Mouse (Mus musculus) testis, postnatal 14 days (tissue): ENCODE measurements around the gene Slc27a1.
A peak's percentile ranks its signal among the peaks of the same experiment; 100 is the strongest.

Source experiments
- DNase-seq: peaks from one replicate; pipeline ENCODE4 v3.0.0; 2021; ENCODE audit warnings: low spot score

The Slc27a1 gene

GRCm38 (mm10) chr8:71588762-71589161 lies 20.1 kb downstream of the Slc27a1 start:
- DNase-seq, result no peak

GRCm38 (mm10) chr8:71591017-71591416 lies 22.3 kb downstream of the Slc27a1 start:
- DNase-seq, result no peak

- DNase-seq, result peak; percentile 93
Measured at GRCm38 (mm10) chr8:71591471-71592373, 23.0 kb downstream of the Slc27a1 start, which contains the start of gene Pgls. Gene Pgls, plus strand, starts transcription at chr8:71592176.

- peak; percentile 83 for DNase-seq
Measured at GRCm38 (mm10) chr8:71592374-71593170, 23.9 kb downstream of the Slc27a1 start.

GRCm38 (mm10) chr8:71593556-71594323 lies 25.1 kb downstream of the Slc27a1 start:
- DNase-seq, result no peak

GRCm38 (mm10) chr8:71594324-71594722 lies 25.6 kb downstream of the Slc27a1 start:
- no peak for DNase-seq

GRCm38 (mm10) chr8:71595862-71596261 lies 27.2 kb downstream of the Slc27a1 start:
- peak; percentile 82 for DNase-seq

DNA sequence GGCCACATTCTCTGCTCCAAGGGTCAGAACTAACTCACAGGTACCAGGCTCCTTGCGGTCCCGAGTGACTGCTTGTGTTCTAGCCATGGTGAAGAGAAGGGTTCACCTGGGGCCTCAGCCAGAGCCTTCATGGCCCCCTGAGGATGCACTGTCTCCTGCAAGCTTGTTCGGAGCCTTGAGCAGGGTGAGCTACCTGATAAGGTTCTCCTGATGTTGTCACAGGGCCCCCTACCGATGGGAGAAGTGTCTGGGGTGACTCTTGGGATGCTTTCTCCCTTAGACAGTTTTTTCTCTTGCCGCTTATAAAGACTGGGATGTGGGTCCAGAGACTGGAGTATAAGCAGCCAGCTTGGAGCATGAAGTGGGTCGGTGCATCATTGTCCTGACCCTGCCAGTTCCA lies 27.7 kb downstream of the Slc27a1 start:
- no peak for DNase-seq

- no peak for DNase-seq
Measured at GRCm38 (mm10) chr8:71596798-71597197, 28.1 kb downstream of the Slc27a1 start.

GRCm38 (mm10) chr8:71597451-71597850 lies 28.8 kb downstream of the Slc27a1 start, which contains the start of gene Fam129c:
Gene Fam129c, plus strand, starts transcription at chr8:71597648.
- no peak for DNase-seq

DNA sequence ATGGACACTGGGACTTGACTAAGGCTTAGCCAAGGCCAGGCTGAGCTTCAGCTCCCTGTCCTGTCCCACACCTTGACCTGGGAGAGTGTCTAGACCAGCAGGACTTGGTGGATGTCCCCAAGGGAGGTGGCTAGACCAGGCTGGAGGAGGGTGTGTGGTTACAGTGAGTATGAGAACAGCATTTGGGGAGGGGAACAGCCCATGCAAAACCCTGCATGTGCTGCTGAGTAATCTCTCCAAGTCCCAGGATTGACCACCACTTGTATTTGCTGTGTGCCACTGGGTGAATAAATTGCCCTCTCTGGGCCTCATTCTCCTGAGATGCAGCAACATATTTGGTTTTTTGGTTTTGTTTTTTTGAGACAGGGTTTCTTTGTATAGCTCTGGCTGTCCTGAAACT lies 29.7 kb downstream of the Slc27a1 start:
- no peak for DNase-seq

DNA sequence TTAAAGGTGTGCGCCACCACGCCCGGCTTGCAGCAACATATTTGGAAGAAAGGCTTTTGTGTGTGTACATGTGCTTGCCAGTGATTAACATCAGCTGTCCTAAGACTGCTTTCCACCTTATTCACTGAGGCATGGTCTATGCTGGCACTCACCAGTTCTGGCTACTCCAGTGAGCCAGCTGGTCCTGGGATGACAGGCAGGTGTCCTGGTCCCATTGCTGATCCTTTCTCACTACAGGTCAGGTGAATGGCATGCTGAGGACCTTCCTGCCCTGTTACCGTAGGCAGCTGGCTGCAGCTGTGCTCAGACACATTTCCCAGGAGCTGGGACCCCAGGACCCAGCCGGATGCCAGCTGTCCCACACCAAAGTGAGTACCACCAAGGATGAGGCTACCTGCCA lies 30.2 kb downstream of the Slc27a1 start:
- no peak for DNase-seq

GRCm38 (mm10) chr8:71601939-71602665 lies 33.4 kb downstream of the Slc27a1 start:
- DNase-seq, result no peak

DNA sequence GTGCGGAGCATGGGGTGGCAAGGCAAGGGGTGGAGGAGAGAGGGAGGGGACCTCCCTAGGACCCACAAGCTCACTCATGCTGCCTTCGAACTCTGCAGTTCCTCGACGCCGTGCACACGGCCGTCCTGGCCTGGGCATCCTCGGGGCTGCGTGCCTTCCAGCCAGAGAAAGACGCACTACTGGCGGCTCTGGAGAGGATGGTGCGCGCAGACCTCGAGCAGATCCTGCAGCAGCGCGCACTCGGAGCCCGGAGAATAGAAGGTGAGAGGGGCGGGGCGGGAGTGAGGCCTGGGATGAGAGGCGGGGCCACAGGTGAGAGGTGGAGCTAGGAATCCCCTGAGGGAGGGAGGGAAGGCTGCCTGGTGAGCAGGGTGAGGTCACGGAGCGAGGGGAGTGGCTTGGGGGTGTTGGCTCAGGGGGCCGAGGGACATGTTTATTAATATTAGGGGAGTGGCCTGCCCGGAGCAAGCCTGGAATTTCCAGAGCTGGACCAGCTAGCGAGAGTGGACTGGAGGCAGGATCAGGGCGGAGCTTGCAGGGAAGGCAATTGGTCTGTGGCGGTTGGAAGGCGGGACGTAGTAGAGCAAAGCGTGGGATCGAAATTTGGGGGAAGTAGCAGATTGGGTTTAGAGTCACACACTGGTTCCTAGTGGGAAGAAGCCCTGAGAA lies 34.1 kb downstream of the Slc27a1 start:
- DNase-seq, result peak; percentile 89

GRCm38 (mm10) chr8:71604021-71604420 lies 35.3 kb downstream of the Slc27a1 start:
- DNase-seq, result no peak

DNA sequence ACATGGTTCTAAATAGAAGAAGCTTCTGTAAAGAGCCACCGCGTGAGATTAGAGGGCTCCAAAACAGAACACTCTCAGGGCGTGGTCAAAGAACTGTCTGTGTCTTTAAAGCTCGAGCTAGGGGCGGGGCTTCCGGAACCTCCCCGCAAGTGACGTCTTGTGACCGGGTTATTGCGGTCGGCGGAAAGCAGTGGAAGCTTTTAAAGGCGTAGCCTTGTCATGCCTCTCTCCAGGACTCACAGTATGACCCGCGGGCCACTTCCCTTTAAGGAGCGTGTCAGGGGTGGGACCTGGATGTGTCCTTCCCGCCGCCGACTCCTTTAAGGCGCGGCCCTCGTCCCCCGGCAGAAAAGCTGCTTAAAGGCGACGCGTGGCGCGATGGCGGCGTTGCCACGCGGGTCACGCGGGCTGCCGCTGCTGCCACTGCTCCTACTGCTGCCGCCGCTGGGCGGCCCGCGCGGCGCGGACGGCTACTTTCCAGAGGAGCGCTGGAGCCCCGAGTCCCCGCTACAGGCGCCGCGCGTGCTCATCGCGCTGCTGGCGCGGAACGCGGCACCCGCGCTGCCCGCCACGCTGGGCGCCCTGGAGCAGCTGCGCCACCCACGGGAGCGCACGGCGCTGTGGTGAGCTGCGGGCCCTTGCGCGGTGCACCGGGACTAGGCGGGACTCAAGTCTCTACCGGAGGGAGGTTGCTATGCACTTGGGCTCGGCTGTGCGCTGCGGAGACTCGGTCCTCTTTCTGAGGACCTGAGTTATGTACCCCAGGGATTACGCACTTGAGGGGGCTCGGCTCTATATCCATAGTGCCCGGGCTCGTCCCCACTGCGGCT lies 42.4 kb downstream of the Slc27a1 start, which contains the start of gene Colgalt1:
Gene Colgalt1, plus strand, starts transcription at position 177 of the 830 bp plus-strand sequence.
- DNase-seq, result peak; percentile 99

GRCm38 (mm10) chr8:71612141-71612540 lies 43.5 kb downstream of the Slc27a1 start:
- DNase-seq, result no peak

DNA sequence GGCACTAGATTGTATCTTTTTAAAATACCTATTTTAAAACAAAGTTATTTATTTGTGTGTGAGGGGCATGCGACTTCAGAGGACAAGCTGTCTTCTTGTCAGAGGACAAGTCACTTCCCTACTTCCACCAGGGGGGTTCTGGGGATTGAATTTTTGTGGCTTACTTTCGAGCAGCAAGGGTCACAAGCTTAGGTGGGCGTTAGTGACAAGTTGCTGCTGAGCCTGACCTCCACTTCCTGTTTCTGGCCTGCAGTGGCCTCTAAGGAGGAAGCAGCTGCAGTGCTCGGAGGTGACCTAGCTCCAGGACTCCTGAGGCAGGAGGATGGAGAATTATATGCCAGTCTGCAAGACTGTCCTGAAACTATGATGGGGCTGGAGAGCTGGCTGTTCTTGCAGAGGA lies 44.7 kb downstream of the Slc27a1 start:
- no peak for DNase-seq

DNA sequence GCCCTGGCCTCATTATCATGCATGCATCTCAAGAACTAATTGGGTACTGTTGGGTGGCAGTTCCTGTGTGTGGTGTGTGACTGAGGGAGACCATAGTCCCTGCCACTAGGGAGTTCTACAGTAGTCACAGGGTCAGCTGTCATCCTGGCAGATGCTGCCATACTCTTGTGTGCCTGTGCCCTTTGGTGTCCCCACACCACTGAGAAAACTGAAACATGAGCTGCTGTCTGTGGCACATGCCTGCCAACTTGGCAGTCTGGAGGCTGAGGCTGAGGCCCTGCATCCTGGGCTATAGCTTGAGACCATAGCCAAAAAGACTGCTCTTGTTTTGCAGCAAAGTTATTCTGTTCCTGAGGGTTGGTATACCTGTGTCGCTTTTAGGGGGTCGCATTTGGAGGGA lies 51.1 kb downstream of the Slc27a1 start:
- no peak for DNase-seq

DNA sequence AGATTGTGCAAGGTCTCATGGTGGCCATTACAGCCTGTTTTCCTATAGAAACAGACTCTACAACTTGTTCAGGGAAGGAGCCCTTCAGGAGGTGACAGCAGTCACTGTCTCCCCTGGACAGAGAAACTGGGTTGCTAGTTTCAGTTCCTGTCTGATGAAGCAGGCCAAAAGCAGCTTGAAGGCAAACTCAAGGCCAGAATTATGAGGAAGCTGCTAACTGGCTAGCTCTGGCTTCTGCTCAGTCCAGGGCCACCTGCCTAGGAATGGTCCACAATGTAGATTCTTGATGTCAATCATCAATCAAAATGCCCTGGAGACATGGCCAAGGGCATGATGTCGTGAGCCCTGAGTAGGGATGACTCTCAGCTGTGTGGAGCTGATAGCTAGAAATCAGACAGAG lies 56.4 kb downstream of the Slc27a1 start:
- DNase-seq, result no peak
